Mouse (Mus musculus): ENCODE measurements around the gene Grhl1. TPM values are rescaled to one million over a fixed set of nuclear protein-coding genes. Genes with fewer than 3 reads are reported as not detected.
"Not testable (repeated sequence)": the region's sequence is repeated elsewhere in the genome, so short reads cannot be mapped to it uniquely, and the experiment has no call there.

Grhl1 gene
- 0.98 TPM for polyA plus RNA-seq (2021)

DNA sequence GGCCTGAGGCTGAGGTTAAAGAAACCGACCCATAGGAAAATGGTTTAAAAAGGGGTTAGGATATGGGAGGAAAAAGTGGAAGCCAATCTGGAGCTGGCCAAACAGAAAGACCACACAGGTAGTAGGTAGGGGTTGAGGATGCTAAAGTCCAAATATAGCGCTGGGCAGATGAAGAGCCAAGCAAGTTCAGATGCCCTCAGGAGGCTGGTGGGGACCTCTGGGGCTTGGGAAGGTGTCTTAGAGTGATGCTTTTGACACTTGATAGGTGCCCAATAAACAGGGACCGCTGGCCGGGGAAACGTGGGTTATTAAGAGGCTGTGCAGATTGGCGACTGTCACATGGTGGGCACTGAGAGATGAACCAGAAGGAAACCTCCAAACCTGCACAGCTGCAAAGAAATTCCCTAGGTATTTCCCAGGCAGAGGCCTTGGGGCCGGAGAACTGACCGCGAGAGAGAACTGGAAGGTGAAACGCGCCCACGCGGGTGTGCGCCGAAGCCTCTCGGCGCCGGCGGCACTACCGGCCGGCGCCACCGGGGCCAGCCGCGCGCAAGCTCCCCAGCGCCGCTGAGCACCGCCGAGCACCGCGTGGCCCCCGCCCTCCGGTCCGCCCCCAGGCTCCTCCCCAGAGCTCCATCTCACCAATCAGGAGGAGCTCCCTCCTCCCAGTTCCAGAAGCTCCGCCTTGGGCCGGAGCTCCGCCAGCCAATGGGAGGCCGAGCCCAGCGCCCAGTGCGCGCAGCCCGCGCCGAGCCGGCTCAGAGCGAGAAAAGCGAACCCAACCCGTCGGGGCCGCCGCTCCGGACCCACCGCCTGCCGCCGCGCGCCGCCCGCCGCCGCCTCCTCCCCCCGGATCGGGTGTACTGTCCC lies at the start of gene Grhl1:
Gene Grhl1, plus strand, starts transcription at position 761 of the 870 bp plus-strand sequence.
- ChIA-PET POLR2A (no interaction called here), CTCF (interaction anchor here (0.7 to 1.5 kb wide), 3 partner anchors 24 to 100 kb away, joined by 3 to 6 read pairs (median 3); no protein-coding TSS in a partner anchor)
- ATAC-seq: peak; percentile 99
- in situ Hi-C loops (cut with MboI; ENCODE audit: low pct_unique_long_range_greater_than_20kb): no loop called here
- H3K27me3 ChIP-seq: no peaks in the 10 kb centered on the region
- DNase-seq (ENCODE audit: low read depth, low spot score): peak; percentile 60
- no peak for TF ChIP-seq CTCF (IDR thresholded peaks at IDR 0.05)

DNA sequence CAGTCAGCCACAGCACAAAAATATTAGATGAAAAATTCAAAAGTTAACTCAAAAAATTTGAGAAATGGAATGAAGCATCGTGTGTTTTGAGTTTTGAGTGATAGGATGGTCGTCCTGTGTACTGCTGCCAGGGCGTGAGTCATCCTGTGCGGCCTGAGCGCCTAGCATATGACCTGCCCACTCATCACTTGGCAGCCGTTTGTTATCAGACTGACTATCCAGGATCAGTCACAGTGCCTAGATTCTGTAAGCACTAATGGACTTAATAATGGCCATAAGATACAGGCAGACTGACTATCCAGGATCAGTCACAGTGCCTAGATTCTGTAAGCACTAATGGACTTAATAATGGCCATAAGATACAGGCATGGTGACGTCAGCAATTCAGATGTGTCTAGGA lies 47.0 kb upstream of the Grhl1 start:
- ATAC-seq (peak; percentile 80), DNase-seq (ENCODE audit: low read depth, low spot score) (peak; percentile 17)
- POLR2A ChIA-PET; H3K27me3 ChIP-seq; in situ Hi-C loops (cut with MboI; ENCODE audit: low pct_unique_long_range_greater_than_20kb); CTCF ChIA-PET: not testable (repeated sequence)

DNA sequence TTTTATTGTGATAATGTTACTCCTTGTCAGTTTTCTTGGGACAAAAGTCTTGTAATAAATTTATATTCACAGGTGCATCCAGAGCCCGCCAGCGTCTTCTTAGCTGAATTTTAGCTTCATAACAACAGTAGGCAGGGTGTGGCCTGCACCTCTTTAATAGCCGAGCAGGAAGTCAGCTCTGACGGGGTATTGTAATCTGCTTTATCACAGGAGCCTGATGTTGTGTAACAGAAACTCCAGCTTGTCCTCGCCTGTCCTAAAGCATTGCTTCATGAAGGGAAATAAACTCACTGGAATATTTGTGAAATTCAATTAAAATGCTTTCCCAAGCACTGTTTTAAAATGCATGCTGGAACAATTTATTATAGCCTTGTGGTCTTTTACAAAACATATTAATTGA lies 35.7 kb upstream of the Grhl1 start:
- CTCF ChIA-PET: no interaction called here
- in situ Hi-C loops (cut with MboI; ENCODE audit: low pct_unique_long_range_greater_than_20kb): no loop called here

DNA sequence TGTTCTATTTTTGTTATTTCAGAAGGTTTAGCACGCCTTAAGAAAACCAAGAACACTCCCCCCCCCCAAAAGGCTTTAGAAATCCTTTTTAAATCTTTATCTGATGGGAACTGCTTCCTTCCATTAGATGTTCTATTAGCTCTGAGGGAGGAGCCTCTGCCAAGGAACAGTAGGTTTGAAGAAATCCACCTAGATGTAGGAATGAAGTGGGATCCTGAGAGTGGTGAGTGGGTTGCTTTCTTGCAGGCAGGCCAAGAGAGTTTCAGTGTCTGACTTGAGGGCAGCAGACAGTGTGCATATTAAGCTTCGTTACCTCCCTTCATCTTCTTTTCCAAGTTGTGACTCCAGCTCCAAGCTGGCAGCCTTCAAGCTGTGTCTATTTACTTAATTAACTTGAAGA lies 34.9 kb upstream of the Grhl1 start:
- POLR2A ChIA-PET: no interaction called here

More for the DNA sequence above, 35.7 kb upstream of the Grhl1 start:
- H3K27me3 ChIP-seq: no peaks in the 10 kb centered on the region
- TF ChIP-seq CTCF (IDR thresholded peaks at IDR 0.05): no peak
- POLR2A ChIA-PET: no interaction called here
- DNase-seq (ENCODE audit: low read depth, low spot score) (no peak), ATAC-seq (no peak)

DNA sequence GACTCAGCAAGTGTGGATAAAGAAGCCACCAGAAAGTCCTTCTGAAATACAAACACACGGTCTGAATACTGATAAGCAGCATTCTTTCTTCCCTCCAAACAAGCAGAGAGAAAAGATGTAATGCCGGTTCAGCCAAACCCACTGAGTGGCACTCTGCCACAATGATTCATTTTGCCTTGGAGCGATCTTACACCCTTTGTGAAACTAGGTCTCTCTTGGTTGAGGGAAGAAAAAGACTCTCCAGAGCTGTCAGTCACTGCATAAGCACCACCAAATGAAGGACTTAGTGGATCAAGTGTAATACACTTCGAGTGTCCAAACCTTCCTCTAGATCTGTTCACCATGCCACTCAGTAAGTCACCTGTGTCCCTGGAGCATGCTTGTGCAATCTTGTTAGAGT lies 34.1 kb upstream of the Grhl1 start:
- DNase-seq (ENCODE audit: low read depth, low spot score): no peak
- no peaks in the 10 kb centered on the region for H3K27me3 ChIP-seq
- no peak for ATAC-seq
- ChIA-PET POLR2A (no interaction called here), CTCF (interaction anchor here (0.8 to 1.2 kb wide), 3 partner anchors 10 to 65 kb away, joined by 3 to 4 read pairs (median 3); no protein-coding TSS in a partner anchor)
- no peak for TF ChIP-seq CTCF (IDR thresholded peaks at IDR 0.05)
- in situ Hi-C loops (cut with MboI; ENCODE audit: low pct_unique_long_range_greater_than_20kb): no loop called here

More for the DNA sequence above, 34.9 kb upstream of the Grhl1 start:
- in situ Hi-C loops (cut with MboI; ENCODE audit: low pct_unique_long_range_greater_than_20kb): no loop called here
- DNase-seq (ENCODE audit: low read depth, low spot score) (no peak), ATAC-seq (no peak)
- no peaks in the 10 kb centered on the region for H3K27me3 ChIP-seq
- CTCF ChIA-PET: interaction anchor here (0.8 to 1.2 kb wide), 3 partner anchors 11 to 66 kb away, joined by 3 to 4 read pairs (median 3); no protein-coding TSS in a partner anchor
- no peak for TF ChIP-seq CTCF (IDR thresholded peaks at IDR 0.05)

DNA sequence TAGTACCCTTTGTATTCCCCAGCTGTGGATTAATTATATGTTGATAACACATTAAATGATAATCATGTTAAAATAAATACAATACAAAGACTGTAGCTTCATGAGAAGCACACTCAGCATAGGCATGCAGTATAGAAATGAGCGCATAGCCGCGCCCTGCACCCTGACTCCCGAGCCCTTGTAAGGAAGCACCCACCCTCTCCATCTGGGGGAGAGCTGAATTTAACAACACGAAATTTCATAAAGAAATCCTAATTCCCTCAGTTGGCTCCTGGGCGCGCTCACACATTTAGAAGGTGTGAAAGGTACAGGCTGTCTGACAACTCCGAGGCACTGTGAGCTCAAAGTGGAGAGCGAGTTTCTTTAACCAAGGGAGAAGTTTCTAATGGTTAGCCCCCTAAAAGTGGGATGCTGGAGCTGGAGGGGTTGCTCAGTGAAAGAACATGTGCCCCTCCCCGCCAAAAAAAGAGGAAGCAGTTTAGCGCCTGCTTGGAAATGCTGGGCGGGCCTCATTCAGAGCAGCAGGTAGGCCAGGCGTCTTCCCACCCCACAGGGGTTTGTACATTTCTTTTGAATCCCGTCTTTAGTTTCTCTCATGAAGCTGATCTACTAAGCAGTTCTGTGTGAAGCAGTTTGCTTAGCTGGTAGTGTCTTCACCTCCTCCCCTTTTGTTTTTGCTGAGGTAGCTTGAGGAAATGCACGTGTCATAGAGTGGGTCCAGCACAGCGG lies 30.5 kb upstream of the Grhl1 start:
- POLR2A ChIA-PET: no interaction called here
- DNase-seq (ENCODE audit: low read depth, low spot score) (no peak), ATAC-seq (no peak)
- in situ Hi-C loops (cut with MboI; ENCODE audit: low pct_unique_long_range_greater_than_20kb): no loop called here
- CTCF ChIA-PET: interaction anchor here (0.7 kb wide), 1 partner anchor 30 kb away, joined by 3 read pairs; the partner anchor contains the start of gene Grhl1
- TF ChIP-seq CTCF (IDR thresholded peaks at IDR 0.05): no peak
- H3K27me3 ChIP-seq: no peaks in the 10 kb centered on the region

DNA sequence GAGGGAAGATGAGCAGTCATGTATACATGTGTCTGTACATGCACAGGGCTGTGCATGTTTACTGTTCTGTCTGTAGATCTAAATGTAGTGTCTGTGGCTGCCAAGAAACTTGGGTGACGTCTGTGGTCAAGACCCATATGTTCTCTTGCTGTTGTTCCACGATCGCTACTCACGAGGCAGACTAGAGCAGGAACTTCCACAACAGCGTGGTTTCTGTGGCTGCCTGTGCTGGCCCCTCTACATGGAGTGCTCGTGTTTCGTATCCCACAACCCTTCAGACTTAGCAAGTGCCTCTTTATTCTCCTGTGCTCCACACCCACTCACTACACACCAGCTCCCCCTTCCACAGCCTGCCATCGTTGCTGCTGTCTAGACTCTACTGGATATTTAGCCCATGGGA lies 24.4 kb upstream of the Grhl1 start:
- no peaks in the 10 kb centered on the region for H3K27me3 ChIP-seq
- ATAC-seq (no peak), DNase-seq (ENCODE audit: low read depth, low spot score) (no peak)
- in situ Hi-C loops (cut with MboI; ENCODE audit: low pct_unique_long_range_greater_than_20kb): no loop called here
- CTCF ChIA-PET: interaction anchor here (0.9 kb wide), 1 partner anchor 10 kb away, joined by 4 read pairs; no protein-coding TSS in a partner anchor
- no peak for TF ChIP-seq CTCF (IDR thresholded peaks at IDR 0.05)
- POLR2A ChIA-PET: no interaction called here

DNA sequence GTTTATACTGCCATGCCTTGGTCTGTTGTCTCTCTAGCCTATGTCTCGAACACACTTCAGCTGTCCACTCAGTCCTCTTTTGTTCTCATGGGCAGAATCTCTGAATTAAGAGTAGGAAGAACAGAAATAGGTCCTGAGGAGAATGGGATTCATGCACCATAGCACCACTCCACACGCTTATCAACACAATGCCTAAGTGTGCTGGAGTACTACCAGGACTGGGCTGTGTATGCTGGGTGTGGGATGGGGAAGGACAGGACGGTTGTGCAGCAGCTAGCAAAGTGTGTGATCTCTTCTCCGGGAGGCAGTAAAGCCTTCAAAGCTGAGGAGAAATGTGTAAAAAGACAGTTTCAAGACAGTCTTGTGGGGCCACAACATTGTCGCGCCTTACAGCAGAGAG lies 23.2 kb upstream of the Grhl1 start:
- ChIA-PET CTCF (interaction anchor here (1.3 kb wide), 1 partner anchor 9 kb away, joined by 4 read pairs; no protein-coding TSS in a partner anchor), POLR2A (no interaction called here)
- ATAC-seq: no peak
- TF ChIP-seq CTCF (IDR thresholded peaks at IDR 0.05): no peak
- DNase-seq (ENCODE audit: low read depth, low spot score): no peak
- no peaks in the 10 kb centered on the region for H3K27me3 ChIP-seq
- in situ Hi-C loops (cut with MboI; ENCODE audit: low pct_unique_long_range_greater_than_20kb): no loop called here

DNA sequence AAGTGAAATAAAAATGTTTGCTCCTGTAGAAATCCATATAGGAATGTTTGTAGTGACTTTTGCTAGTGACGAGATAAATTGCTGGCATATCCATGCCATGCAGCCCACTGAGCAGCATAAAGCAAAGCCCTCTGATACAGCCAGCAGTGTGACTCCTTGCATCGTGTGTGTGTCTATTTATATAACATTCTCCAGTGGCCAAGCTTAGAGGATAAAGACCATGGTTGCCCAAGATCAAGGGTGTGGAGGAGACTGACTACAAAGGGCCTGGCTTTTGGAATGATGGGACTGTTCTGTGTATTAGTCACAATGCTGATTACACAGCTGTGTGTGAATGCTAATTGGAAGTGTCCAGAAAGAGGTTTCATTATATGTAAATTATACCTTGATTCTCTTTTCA lies 19.6 kb upstream of the Grhl1 start:
- POLR2A ChIA-PET: no interaction called here
- no peaks in the 10 kb centered on the region for H3K27me3 ChIP-seq
- CTCF ChIA-PET: interaction anchor here (0.9 to 1.2 kb wide), 2 partner anchors 10 to 19 kb away, joined by 3 to 4 read pairs; no protein-coding TSS in a partner anchor
- ATAC-seq (no peak), DNase-seq (ENCODE audit: low read depth, low spot score) (no peak)
- TF ChIP-seq CTCF (IDR thresholded peaks at IDR 0.05): no peak
- in situ Hi-C loops (cut with MboI; ENCODE audit: low pct_unique_long_range_greater_than_20kb): no loop called here

DNA sequence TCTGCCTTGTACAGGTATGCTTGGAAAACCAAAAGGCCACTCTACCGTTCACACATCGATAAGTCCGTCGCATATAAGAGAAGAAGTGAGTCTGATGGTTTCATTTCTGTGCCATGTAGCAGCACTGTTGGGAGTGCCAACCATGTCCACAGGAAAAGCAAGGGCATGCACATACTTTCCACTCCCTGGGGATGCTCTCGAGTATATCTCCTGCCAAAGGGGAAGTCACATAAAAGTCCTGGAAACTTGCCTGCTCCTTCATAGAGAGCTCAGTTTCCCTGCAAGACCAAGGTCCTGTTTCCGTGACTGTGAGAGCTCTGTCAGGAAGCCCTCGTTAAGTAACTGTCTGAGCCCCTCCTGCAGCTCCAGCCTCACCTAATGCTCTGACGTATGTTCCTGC lies 16.1 kb upstream of the Grhl1 start:
- in situ Hi-C loops (cut with MboI; ENCODE audit: low pct_unique_long_range_greater_than_20kb): no loop called here
- TF ChIP-seq CTCF (IDR thresholded peaks at IDR 0.05): no peak
- no peak for DNase-seq (ENCODE audit: low read depth, low spot score)
- ChIA-PET CTCF (no interaction called here), POLR2A (no interaction called here)
- no peaks in the 10 kb centered on the region for H3K27me3 ChIP-seq
- ATAC-seq: no peak
